Mouse (Mus musculus) lung, postnatal 4 days (tissue): Measurements from ENCODE around the gene Mettl23.
"Not testable (repeated sequence)": the region's sequence is repeated elsewhere in the genome, so short reads cannot be mapped to it uniquely, and the experiment has no call there.

Experiments
- DNase-seq, 2 experiments: peaks; one replicate each; pipeline ENCODE4 v3.0.0; 2021

The Mettl23 gene

GRCm38 (mm10) chr11:116884061-116884460, 41.0 kb downstream of the Mettl23 start:
- no peak for DNase-seq

- peak; percentile 73 to 82 for DNase-seq
These were observed 42.4 kb downstream of the Mettl23 start for GRCm38 (mm10) chr11:116885275-116886151.

- DNase-seq = no peak
These were observed 44.1 kb downstream of the Mettl23 start for GRCm38 (mm10) chr11:116887136-116887535.

GRCm38 (mm10) chr11:116893532-116894442, 50.7 kb downstream of the Mettl23 start:
- DNase-seq = no peak

- DNase-seq = no peak
These were observed 52.3 kb downstream of the Mettl23 start for GRCm38 (mm10) chr11:116895402-116895801.

GRCm38 (mm10) chr11:116899247-116899646, 56.2 kb downstream of the Mettl23 start:
- DNase-seq = no peak

GRCm38 (mm10) chr11:116902588-116902987, 59.5 kb downstream of the Mettl23 start:
- DNase-seq = not testable (repeated sequence)
